Mouse (Mus musculus): ENCODE measurements at regions not wholly inside any gene's neighbourhood (a gene's known extent, or its start where the extent isn't known, plus 50 kb on each side); places are given as distances from the start of the nearest gene placed in this dataset.

DNA sequence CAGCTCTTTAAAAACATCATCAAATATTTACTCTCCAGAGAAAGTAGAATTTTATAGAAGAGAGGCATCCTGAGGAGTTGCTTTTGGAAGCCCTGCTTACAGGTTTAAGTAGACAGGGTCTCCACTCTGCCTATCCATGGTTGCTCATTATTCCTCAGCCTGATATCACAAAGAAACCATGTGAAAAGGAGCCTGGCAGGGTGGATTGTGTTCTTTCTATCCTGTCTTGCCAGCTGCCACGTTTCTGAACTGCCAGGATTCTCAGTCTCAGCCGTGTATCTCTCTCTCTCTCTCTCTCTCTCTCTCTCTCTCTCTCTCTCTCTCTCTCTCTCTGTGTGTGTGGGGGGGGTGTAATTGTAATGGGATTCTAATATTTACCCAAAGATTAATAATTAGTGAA lies 431.9 kb upstream of the Atp11b start:
- DNase-seq: no peak

DNA sequence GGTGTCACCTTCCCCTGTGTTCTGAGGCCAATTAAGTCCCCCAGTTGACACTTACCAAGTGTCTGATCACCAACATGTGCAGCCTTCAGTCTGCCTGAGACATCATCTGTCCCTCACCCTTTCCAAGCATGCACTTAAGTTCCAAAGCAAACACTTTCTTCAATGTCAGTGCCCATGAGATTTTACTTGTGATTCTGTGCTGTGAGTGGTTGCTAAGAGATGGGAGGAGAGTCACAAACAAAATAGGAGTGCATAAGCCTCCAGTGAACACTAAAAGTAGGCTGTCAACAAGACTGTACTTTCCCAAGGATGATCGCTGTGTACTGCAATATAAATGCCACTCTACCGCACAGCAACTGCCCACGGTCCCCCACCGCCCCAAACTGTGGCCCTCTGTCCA lies 431.0 kb upstream of the Atp11b start:
- no peak for DNase-seq

DNA sequence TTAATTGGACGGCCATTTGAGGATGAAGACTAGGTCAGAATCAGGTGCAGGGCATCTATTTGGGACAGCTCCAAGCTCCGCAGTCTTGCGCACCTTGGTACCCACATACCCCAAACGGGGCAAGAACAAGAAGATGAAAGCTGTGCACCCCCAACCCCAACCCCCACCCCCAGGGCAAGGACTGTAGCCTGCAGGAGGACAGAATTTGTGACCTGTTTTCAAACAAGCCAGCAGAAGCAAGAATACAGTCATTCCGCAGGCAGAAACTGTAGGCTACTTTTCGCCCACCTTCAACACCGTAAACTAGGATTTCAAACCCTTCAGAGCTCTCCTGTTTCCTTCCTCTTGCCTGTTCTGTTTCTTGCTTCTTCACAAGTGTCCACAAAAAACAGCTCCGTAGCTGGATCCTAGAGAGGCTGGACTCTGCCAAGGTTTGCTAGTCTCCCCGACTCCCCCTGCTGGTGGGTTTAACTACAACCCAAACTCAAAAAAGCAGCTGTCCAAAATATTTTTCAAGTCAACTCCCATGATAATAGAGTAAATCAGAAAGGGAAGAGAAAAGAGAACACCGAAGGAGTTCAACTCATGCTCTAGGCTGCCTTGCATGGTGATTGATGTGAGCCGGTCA lies 430.3 kb upstream of the Atp11b start:
- peak; percentile 86 for DNase-seq

DNA sequence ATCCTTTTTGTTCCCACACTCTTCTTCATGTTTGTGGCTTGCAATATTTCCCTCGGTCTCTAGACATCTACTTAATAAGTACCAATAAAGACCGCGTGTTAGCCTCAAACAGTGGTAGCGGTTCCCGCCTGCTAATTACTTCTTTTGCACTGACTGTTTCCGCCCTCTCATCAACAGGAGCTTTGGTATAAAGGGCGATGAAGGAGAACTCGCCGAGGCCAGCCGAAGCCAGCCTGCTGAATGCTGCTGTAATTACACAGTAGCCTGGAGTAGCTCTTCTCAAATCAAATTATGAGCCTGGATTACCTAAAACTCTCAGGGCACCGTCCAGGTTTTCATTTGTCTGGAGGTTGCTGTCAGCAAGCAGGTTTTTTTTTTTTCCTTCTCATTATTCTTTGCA lies 429.7 kb upstream of the Atp11b start:
- DNase-seq: peak; percentile 39

DNA sequence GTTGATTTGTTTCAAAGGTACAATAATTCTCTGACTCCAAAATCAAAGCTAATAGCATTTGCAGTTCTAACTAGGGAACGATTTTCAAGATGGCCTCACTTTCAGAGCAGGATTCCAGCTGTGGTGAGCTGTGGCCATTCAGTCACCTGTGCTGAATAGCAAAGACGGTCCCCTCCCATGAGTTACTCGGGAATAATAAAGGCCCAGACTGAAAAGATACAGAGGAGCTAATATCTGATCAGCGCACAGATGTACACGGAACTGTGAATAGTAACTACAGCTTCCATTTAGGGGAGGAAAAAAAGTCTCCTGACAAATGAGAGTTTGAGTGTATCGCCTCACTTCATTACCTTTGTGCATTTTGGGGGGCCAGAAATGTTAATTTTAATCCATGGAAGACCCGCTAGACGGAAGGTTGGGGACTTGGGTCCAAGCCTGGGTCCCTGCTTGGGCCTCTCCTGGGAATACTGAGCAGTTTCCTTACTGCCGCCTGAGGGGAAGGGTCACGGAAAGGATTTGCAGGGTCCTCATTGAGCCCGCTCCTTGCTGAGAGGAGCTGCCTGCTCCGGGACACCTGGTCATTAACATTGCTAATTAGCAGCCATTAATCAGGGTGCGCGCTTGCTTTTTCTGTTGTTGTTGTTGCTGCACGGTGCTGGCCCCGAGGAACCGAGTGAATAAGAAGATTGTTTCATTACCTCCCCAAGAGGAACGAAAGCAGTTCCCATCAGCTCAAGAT lies 421.2 kb upstream of the Atp11b start:
- DNase-seq: peak; percentile 74

DNA sequence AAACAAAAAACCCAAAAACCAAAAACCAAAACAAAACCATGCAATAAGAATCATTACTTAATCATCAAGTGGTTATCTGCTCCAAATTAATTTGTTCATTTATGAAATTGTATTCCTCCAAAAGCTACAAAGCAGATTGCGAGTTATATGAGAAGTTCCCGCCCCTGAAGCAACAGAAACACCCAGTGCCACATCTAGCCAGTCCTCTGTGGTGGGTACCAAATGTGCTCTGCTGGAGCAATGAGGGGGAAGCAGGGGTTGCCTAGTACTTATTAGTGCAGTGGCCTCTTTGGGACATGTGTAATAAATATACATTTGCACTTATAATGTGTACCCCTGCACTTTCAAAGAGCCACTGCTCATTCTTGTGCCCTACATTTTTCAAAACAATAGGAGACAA lies 419.9 kb upstream of the Atp11b start:
- DNase-seq: no peak

DNA sequence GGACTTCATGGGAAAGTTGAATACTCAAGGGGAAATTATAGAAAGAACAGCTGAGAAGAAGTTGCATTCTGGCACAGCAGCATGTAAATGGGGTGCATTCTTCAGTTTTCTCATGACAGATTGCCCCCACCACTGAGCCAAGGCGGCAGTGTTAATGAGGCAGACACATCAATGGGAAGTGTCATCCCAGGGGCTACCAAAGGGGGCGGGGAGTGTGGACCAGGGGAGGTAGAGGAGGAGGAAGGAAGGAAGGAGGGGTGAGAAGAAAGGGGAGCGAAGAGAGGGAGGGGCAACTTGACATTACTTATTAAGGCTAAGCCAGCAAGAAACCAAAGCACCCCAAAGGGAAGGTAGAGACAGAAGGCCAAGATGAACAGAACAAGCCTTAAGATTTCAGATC lies 419.4 kb upstream of the Atp11b start:
- DNase-seq: peak; percentile 53

DNA sequence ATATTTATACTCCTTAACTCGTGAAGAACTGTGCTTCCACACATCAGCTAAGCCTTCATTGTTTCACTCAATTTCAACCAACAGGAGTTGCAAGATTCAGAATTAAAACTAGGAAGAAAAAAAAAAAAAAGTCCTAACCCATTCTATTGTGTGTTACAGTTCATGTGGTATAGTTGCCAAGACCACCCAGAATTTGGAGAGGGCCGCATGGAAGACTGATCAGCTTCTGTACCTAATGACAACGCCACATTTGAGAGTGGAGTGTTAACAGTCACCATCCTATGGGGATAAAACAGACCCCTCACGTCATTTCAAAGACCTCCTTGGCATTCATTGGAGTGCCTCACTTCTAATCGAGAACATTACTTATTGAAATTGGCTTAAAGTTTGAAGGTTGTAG lies 418.1 kb upstream of the Atp11b start:
- DNase-seq: no peak

DNA sequence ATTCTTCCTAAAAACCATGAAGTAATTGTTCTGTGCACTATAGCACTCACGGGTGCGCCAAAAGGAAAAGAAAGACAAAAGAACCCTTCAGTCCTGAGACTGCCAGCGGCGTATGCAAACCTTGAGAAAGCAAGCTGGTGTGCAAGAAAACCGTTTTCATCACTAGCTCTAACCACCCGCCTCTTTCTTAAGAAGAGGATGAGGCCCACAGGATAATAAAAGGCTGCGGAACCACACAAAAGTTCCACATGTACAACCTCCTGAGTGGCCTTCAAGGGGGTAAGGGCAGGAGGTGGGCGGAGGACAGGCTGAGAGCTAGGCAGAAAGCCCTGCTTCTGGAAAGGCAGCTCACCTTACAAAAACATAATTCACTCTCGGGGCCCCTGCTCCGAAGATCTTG lies 413.4 kb upstream of the Atp11b start:
- peak; percentile 72 for DNase-seq

DNA sequence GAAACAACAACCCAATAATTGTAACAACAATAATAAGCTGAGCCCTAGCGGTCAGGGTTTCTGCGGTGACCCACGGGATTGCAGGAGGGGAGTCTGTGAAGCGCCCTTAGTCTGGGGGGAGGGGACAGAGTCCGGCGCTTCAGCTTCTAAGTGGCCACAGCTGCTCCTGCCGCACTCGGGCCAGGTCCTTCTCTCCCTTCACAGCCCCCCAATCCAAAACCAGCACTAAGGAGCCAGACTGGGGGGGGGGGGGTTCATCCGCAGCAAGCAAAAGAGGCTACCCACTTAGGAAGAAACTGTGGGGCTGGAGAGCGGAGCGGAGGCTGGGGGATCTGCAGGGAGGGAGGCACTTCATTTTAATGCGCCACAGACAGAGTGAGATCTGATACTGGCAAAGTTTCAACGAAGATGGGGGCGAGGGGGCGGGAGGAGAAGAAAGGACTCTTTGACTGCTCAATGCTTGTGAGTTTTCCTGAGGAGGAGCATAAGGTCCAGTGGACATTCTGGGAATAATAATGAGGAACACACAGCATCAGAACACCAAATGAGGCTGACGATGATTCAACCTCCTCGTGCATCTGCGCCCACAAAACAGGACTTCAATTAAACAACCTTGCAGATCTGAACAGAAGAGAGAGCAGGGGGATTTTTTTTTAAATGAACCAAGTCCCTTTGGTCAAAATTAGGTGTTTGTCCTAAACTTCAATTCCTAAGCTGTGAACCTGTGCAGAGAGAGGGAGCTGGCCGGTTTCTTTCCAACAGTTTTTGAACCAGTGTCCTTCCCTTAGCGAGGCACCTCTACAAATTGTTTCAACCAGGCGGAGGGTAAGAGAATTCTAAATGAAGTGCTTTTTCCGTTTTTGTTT lies 412.7 kb upstream of the Atp11b start:
- peak; percentile 89 for DNase-seq

DNA sequence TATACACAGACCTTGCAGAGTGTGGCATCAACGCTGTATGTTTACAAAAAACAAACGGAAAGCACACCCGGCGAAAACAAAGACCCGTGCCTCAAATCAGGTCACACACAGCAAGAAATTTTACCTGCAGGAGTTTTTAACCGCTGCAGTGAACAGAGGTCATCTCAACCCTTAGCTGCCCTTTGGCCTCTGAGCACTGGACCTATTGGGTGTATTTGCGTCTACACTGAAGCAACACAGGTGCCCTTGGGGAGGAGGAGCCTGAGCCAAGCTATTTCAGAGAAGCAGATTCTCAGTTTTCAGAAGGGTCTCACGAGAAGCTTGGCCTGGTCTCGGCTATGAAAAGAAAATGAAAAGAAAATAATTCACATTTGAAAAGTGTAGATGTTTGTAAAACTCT lies 412.1 kb upstream of the Atp11b start:
- DNase-seq: peak; percentile 38

DNA sequence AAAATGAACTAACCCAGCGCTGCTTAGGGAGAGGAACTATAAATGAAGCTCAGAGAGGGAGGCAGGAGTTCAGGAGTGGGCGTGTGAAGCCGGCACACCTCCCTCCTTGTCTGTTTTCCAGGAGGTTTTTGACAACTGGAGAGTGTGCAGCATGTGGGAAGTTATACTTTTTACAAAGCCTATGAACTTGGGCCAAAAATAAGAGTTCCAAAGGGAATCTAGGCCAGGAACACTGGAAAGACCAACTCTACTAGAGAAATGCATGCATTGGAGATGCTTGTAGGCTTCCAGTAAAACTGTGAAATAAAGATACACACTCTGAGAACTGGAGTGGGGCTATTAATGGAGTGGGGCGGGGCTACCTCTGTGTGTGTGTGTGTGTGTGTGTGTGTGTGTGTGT lies 411.3 kb upstream of the Atp11b start:
- DNase-seq: no peak

DNA sequence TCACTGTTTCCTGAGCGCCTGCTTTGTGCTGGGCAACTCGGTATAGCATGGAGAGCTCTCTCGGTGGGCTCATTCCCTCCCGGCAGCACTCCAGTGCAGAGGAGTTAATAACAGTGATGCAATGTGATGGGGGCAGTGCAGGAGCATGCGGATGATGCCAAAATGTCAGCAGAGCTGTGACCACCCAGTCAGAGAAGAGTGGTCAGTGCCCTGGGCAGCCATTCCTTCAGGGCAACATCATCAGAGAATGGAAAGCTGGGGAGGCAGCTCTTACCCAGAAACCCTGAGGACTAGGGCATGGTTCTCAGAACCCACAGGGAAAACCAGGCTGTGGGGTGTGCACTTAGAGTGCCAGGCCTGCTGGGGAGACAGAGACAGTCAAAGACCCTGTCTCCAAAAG lies 410.0 kb upstream of the Atp11b start:
- DNase-seq: no peak

DNA sequence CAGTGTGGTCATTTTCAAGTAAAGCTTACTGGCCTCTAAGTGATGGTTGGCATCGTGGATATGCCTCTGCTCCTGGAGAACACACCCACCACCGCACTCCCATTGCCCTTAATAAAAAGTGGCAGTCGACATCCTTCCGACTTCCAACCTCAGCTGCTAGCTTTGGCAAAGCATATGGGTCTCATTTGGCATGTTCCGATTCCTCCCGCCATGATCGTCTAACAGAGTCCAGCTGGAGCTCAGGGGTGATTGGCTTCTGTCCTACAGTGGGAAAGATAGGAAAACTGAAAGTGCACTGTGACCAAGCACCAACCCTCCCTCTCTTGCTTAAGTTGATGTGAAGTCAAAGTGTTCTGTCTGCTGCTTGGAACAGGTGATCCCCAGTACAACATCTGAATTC lies 404.8 kb upstream of the Atp11b start:
- DNase-seq: no peak

DNA sequence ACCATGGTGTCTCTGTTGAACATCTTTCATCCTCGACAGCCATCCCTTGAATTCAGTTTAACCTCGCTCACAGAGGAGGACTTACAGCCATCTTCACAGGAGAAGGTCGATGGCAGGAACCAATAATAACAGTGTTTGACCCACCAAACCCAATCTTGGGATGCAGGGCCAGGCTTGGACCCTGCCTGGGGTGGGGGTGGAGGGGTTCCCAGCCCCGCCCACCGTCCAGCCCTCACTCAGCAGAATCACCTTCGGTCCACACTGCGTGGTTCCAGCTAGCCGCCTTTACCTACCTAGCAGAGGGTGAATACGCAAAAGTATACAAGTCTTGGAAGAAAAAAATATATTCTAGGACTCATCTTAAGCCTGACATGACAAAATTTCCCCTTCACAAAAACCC lies 400.5 kb upstream of the Atp11b start:
- DNase-seq: no peak

DNA sequence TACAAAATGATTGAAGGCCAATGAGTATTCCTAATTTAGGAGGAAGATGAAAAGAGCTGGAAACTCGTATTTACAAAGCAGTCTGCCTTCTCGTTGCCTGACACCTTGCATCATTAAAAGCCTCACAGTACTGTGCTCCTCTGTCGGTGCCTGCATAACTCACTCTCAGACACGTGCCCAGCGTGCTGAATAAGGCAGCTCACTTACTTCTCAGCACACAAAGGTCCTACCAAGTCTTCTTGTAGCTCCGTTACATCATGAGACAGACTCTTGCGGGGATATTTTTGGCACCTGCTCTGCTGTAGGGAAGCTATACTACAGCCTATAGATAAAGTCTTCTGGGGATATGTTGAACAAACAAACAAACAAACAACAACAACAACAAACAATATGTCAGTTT lies 400.0 kb upstream of the Atp11b start:
- peak; percentile 46 for DNase-seq

DNA sequence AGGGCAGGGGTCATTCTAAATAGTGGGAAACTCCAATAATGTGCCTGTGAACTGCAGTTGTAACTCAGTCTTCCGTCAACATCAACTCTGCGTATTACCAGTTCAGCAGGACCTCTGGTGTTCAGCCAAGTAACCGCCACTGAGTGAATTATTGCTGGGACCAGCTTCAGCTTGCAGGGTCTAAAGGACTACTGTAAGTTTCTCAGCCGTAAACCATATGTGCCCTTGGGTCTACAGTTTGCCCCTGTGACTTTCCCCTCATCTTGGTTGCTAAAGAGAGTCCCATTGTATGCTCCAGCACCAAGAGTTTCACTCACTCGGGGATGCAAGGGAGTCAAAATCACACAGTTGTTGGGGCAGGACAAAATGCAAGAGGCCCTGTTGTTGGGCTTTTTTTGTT lies 399.6 kb upstream of the Atp11b start:
- peak; percentile 46 for DNase-seq

DNA sequence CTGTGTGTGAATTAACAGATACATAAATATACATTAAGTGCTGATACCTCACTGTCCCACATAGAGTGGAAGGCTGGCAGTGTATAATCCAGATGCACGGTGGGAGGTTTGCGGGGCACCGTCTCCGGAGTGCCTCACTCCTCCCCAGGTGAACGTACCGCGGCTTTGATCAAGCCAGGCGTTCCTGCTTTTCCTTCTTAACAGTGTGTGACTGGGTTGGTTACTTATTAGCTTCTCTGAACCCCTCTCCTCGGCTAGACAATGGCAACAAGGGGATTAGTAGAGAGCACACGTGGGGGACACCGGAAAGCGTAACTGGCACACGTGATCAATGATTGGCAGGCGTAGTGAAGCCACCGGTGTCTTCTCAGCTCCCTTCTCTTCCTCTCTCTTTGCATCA lies 396.8 kb upstream of the Atp11b start:
- no peak for DNase-seq

DNA sequence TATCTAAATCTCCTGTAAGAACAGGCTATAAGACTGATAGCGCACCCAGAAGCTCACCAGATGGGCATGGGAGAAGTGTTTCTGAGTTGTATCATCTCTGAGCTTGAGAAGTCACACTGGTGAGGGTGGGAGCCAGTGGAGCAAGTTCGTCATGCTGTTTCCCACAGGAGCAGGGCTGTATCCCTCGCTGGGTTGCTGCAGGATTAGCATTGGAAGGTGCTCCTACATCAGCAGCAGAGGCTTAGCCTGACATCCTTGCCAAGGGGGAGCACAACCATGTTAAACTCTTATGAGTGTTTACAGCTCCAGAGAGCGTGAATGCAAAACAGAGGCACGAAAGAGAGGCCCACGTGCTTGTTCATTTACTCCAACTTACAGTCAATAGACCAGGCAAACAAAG lies 395.4 kb upstream of the Atp11b start:
- no peak for DNase-seq

DNA sequence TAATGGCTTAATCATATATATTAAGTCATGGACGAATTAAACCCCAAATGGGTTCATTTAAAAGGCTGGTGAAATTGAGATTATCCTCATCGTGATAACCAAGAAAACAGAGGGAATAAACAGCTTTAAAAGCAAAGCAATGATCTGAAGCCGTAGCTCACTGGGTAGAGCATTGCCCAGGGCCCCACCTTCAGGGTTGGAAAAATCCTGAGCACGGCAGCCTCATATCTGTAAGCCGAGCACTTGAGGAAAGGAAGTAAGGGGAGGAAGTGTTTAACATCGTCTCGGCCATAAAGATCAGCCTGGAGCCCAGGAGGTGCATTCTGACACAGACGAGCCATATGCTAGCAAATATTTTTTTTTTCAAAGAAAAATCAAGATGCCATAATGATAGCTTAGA lies 394.6 kb upstream of the Atp11b start:
- no peak for DNase-seq

DNA sequence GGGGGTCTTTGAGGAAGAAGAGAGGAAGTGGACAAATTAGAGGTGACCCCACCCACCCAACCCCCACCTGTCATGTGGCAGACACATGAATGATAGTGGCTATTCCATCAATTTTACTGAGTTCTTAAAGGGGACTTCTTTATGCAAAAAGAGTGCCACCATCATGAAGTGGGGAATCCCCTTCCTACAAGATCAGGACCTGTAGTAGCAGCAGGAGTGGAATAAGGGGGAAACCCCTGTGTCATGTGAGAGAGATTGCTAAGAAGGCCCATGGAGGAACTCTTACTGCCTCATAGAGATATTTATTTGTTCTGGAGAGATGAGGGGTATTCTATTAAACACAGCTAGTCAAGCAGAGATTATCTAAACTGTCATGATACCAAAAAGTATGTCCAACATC lies 393.4 kb upstream of the Atp11b start:
- no peak for DNase-seq

DNA sequence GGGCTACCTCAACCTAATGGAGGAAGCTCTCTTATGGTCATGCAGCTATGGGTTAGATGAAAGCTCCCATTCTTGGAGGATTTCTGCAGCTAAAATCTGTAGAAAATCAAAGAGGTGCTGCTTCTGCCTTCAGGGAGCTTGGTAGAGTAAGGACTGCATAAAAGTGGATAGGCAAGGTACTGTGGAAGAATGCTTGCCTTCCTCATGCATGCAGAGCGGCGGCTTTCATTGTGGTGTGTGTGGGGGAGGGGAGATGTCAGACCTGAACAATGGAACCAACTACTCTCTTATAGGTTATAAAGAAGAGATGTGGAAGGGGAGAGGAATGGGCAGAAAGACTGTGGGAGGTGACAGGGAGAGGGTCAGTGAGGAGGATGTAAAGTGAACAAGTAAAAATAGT lies 392.8 kb upstream of the Atp11b start:
- no peak for DNase-seq

DNA sequence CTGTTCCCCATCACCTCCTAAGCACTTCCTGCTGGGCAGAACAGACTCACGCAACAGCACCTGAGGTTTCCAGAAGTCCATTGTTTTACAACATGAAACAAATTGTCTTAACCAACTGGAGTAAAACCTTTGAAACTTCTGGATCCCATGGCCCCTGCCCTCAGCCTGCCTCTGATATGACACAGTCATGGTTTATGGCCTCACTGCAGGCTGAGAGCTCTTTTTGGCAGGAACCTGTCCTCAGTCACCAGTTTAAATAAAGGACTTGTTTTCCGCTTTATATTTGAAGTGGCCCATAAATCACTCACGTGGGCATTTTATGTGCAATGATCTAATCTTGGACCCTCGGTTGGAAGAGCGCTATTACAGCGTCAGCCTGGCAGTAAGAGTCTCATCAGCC lies 388.5 kb upstream of the Atp11b start:
- no peak for DNase-seq

DNA sequence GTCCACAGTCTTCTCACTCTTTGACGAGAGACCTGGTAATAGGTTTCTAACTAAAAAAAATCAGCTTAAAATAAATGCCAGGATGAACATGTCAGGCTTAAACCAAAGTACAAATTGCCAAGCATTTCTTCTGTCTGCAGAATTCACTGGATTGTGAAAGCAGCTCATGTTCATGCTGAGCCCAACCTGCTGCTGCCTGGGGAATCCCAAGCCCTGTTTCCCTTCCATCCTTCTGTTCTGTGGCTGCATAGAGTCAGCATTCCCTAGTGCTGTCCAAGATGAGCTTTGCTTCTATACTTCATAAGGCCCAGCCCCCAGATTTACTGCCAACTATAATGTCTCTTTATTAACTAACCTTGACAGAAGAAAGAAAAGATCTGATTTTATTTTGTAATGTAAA lies 381.6 kb upstream of the Atp11b start:
- no peak for DNase-seq

All from embryo, embryonic 11 days (tissue).